Mouse (Mus musculus): ENCODE data around the gene Smarca2.

Smarca2 gene

GRCm38 (mm10) chr19:26604755-26605300 lies at the start of gene Smarca2:
Smarca2 (plus strand) TSS chr19:26605050.
- DNase-seq (ENCODE audit: low read depth, low spot score), result peak; percentile 94

GRCm38 (mm10) chr19:26564850-26565249 lies 40.0 kb upstream of the Smarca2 start:
- no peak for DNase-seq (ENCODE audit: low read depth, low spot score)

- DNase-seq (ENCODE audit: low read depth, low spot score), result peak; percentile 4
Measured at GRCm38 (mm10) chr19:26566109-26566508, 38.7 kb upstream of the Smarca2 start.

- no peak for DNase-seq (ENCODE audit: low read depth, low spot score)
Measured at GRCm38 (mm10) chr19:26568236-26568635, 36.6 kb upstream of the Smarca2 start.

- no peak for DNase-seq (ENCODE audit: low read depth, low spot score)
Measured at GRCm38 (mm10) chr19:26568941-26569340, 35.9 kb upstream of the Smarca2 start.

GRCm38 (mm10) chr19:26569461-26569860 lies 35.4 kb upstream of the Smarca2 start:
- no peak for DNase-seq (ENCODE audit: low read depth, low spot score)

- DNase-seq (ENCODE audit: low read depth, low spot score), result no peak
Measured at GRCm38 (mm10) chr19:26579645-26580044, 25.2 kb upstream of the Smarca2 start.

- DNase-seq (ENCODE audit: low read depth, low spot score), result no peak
Measured at GRCm38 (mm10) chr19:26580061-26580460, 24.8 kb upstream of the Smarca2 start.

GRCm38 (mm10) chr19:26594661-26595060 lies 10.2 kb upstream of the Smarca2 start:
- no peak for DNase-seq (ENCODE audit: low read depth, low spot score)

- DNase-seq (ENCODE audit: low read depth, low spot score), result no peak
Measured at GRCm38 (mm10) chr19:26601459-26601858, 3.4 kb upstream of the Smarca2 start.

- no peak for DNase-seq (ENCODE audit: low read depth, low spot score)
Measured at GRCm38 (mm10) chr19:26603296-26603860, 1.5 kb upstream of the Smarca2 start.

- no peak for DNase-seq (ENCODE audit: low read depth, low spot score)
Measured at GRCm38 (mm10) chr19:26603906-26604754, 720 bp upstream of the Smarca2 start.

- no peak for DNase-seq (ENCODE audit: low read depth, low spot score)
Measured at GRCm38 (mm10) chr19:26605438-26606320, 829 bp downstream of the Smarca2 start.

- DNase-seq (ENCODE audit: low read depth, low spot score), result no peak
Measured at GRCm38 (mm10) chr19:26606321-26607155, 1.7 kb downstream of the Smarca2 start.

- DNase-seq (ENCODE audit: low read depth, low spot score), result no peak
Measured at GRCm38 (mm10) chr19:26607156-26607536, 2.3 kb downstream of the Smarca2 start.

GRCm38 (mm10) chr19:26607551-26608433 lies 2.9 kb downstream of the Smarca2 start:
- no peak for DNase-seq (ENCODE audit: low read depth, low spot score)

GRCm38 (mm10) chr19:26608434-26608812 lies 3.6 kb downstream of the Smarca2 start:
- DNase-seq (ENCODE audit: low read depth, low spot score), result no peak

GRCm38 (mm10) chr19:26609637-26610036 lies 4.8 kb downstream of the Smarca2 start:
- DNase-seq (ENCODE audit: low read depth, low spot score), result no peak

- no peak for DNase-seq (ENCODE audit: low read depth, low spot score)
Measured at GRCm38 (mm10) chr19:26612995-26613394, 8.1 kb downstream of the Smarca2 start.

- DNase-seq (ENCODE audit: low read depth, low spot score), result no peak
Measured at GRCm38 (mm10) chr19:26613665-26614064, 8.8 kb downstream of the Smarca2 start.

Measured in telencephalon, adult 2 months (tissue).